Mouse (Mus musculus) left cerebral cortex, adult 9 months (tissue): ENCODE results near the gene 2410015M20Rik.
"Not testable (repeated sequence)": the region's sequence is repeated elsewhere in the genome, so short reads cannot be mapped to it uniquely, and the experiment has no call there.

Experiments
- DNase-seq, 2 experiments: peaks; one replicate each; pipeline ENCODE4 v3.0.0; 2022; ENCODE audit warnings: low spot score in 2 of 2

The 2410015M20Rik gene

DNA sequence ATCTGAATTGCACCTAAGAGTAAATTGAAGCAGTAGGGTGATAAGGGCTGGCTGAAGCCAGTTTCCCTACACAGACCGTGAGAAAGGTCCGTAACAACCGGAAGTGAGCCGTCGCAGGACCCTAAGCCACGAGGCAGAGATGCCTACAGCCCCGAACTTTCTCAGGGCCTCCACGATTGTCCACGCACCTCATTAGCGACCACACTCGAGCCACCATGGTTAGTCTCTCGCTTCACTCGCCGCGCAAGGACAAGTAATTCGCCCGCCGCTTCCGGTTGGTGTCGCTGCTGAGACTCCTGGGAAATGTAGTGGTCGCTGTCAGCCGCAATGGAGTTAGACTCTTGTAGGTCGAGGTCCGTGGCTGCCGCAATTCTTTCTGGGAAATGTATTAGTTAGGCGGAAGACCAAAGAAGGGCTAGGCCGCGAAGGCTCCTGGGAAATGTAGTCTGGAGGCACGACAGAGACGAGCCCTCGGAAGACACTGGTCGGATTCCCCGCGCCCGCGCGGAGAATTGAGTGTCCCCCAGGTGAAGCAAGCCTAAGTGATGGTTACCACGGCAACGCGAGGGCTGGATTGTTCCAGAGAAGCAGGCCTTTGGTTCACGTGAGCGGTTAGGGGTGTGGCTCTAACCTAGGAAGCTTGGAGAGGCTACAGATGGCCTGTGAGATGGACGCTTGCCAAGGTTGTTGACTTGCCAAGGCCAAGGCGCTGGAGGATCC is at the start of gene 2410015M20Rik:
TSS of gene 2410015M20Rik (minus strand) at position 320 of the 720 bp plus-strand sequence.
- peak; percentile 97 to 99 for DNase-seq

- no peak for DNase-seq
Observed at GRCm38 (mm10) chr17:56656171-56656570, 46.6 kb upstream of the 2410015M20Rik start.

- DNase-seq: no peak
Observed at GRCm38 (mm10) chr17:56655311-56655710, 45.7 kb upstream of the 2410015M20Rik start.

GRCm38 (mm10) chr17:56654771-56655170 is 45.2 kb upstream of the 2410015M20Rik start:
- no peak for DNase-seq

- DNase-seq: no peak
Observed at GRCm38 (mm10) chr17:56651801-56652200, 42.2 kb upstream of the 2410015M20Rik start.

GRCm38 (mm10) chr17:56647546-56647945 is 38.0 kb upstream of the 2410015M20Rik start:
- DNase-seq: no peak

- DNase-seq: no peak
Observed at GRCm38 (mm10) chr17:56643237-56643636, 33.7 kb upstream of the 2410015M20Rik start.

DNA sequence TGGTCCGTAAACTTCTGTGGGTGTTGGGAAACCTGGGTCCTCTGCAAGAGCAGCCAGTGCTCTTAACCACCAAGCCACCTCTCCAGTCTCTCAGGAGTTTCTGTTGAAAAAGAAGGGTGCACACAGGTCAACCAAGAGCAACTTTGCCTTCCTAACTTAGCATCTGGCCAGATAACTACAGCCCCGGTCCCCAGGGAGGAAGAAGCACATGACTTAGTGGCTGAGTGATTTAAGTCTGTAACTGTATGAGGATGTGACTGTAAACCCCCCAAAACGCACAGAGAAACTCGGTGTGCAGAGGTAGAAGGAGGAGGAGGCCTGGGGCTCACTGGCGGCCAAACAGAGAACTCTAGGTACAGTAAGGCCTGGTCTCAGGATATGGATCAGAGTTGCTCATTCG is 24.5 kb upstream of the 2410015M20Rik start:
- DNase-seq: no peak

- DNase-seq: no peak
Observed at GRCm38 (mm10) chr17:56631807-56632206, 22.2 kb upstream of the 2410015M20Rik start.

DNA sequence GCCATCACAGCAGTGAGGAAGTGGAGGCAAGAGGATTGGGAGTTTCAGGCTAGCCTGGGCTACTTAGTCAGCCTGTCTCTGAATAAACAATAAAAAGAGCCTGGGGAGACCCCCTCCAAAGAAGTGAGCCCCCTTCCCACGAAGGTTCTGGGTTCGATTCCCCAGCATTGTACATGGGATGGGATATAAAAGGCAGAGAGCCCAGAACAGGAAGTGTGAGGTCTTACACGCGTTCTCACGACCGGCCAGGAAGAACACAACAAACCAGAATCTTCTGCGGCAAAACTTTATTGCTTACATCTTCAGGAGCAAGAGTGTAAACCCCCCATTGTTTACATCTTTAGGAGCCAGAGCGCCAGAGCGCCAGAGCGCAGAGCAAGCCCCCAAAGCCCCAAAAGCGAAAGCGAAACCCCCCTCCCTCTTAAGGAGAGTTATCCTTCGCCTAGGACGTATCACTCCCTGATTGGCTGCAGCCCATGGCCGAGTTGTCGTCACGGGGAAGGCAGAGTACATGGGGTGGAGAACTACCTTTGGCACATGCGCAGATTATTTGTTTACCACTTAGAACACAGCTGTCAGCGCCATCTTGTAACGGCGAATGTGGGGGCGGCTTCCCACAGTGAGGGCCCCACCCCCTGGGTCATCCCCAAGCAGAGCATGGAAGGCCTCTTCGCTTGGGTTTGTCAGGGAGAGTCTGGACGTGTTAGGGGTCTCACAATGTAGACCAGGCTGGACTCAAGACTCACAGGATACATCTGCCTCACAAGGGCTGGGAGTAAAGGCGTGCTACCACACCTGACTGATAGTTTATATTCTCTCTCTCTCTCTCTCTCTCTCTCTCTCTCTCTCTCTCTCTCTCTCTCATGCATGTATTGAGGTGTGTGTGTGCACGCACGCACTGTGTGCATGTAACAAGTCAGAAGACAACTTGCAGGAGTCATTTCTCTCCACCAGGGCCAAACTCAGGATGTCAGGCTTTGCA is 20.5 kb upstream of the 2410015M20Rik start:
- not testable (repeated sequence) for DNase-seq

DNA sequence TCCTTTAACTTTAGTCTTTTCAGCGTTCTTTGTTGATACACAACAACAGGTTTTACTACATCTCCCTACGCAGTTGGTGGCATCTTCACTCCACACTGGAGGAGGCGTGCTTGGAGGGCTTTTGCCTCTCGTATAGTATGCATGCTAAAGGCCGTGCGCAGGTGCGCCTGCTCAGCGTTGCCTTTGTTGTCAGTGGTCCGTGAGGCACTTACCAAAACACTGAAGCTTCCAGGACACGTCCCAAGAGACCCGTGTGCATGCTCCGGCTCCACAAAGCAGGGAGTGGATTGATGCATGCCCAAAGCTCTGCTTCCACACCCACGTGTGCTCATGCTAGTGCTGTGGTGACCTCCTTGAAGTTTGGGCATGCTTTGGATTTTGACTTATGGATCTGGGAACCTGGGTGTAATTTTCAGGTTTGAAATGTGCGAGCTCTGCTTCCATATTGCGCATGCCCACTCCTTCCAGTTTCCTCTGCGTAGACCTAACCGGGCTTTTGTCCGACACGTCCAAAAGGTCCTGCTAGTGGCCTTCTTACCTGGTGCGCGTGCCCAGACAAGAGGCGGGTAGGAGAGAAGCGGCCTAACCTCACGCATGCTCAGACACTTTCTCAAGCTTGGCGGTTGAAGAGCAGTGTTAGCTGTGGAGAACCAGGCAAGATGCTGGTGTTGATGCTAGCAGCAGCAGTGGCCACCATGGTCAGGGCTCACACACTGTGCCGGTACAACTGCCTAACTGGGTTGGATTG is 18.1 kb upstream of the 2410015M20Rik start, which contains the start of gene Catsperd:
TSS of gene Catsperd (plus strand) at position 614 of the 748 bp plus-strand sequence.
- no peak for DNase-seq

- DNase-seq: peak; percentile 91 to 97
Observed at GRCm38 (mm10) chr17:56626754-56627470, 17.3 kb upstream of the 2410015M20Rik start, which contains the start of gene Lonp1. TSS of gene Lonp1 (minus strand) at chr17:56626887.

DNA sequence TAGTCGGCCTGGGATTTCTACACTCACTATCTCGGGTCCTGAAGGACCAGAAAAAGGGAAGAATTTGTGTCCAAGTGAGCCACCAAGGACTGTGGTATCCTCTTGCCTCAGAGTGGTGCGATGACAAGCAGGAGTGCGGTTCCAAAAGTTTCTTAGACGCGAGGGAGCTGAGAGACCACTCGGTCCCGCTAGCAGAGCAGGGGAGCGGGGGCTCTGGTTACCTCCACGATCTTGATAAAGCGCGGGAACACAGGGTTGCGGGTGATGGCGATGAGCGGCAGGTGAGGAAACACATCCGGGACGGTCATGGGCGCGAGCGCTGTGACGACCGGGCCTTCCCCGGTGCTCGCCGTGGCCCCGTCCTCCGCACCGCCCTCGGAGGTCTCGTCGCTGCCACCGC is 16.7 kb upstream of the 2410015M20Rik start:
- no peak for DNase-seq

DNA sequence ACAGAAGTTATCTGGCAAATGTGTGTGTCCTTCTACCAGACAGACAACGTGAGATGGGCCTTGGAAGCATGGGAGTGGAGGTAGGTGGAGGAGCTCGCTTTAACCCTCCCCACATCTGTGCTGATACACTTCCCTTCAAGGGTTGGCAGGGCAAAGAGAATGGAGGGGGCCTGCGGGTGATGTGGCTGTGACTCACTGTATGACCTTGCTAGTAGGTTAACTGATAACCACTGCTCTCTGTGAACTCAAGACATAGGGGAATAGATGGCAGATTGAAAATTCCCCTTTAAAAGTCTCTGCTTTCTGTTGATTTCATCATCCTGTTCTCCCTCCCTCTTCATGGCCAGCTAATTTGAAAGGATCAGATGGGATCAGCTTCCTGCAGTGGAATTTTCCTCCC is 15.9 kb upstream of the 2410015M20Rik start:
- DNase-seq: no peak

DNA sequence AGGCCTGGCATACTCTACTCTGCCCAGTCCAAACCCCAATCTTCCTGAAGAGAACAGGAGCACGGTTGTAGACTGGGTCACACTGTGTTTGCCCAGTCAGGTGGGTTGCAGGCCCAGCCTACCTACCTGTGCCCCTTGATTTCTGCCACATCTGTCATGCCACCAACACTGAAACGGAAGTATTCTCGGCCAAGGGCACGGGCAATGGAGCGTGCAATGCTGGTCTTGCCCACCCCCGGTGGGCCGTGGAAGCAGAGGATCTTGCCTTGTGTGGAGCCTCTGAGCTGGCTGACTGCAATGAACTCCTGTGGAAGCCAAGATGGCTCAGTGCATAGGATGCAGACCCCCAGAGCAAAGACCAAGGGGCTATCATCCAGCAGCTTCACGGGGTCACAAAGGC is 8.1 kb upstream of the 2410015M20Rik start:
- no peak for DNase-seq

- DNase-seq: no peak
Observed at GRCm38 (mm10) chr17:56616725-56617124, 7.2 kb upstream of the 2410015M20Rik start.

- DNase-seq: no peak
Observed at GRCm38 (mm10) chr17:56615792-56616191, 6.2 kb upstream of the 2410015M20Rik start.

- no peak for DNase-seq
Observed at GRCm38 (mm10) chr17:56615136-56615784, 5.7 kb upstream of the 2410015M20Rik start.

DNA sequence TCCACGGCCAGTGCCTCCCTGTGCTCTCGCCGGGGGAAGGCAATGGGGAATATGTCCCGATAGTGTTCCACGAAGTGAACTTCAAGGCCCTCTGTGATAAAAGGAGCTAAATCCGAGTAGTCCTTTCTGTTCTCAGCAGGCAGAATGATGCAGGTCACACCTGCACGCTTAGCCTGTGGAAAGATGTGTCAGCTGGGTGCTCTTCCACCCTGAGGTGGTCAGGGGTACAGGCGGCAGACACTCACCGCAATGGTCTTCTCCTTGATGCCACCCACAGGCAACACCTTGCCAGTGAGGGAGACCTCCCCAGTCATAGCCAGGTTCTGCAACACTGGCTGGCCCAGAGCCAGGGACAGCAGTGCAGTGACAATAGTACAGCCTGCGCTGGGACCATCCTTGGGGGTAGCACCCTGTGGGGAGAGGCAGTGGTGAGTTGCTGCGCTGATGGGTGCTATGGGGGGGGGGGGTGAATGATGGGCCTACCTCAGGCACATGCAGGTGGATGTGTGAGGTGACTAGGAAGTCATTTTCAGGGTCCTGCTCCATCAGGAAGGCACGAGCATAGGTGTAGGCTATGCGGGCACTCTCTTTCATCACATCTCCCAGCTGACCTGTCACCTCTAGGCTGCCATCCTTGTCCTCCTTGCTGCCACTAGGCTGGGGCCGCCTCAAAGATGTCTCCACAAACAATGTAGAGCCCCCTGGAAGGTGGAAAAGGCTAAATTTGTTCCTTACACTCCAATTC is 5.0 kb upstream of the 2410015M20Rik start:
- no peak for DNase-seq

DNA sequence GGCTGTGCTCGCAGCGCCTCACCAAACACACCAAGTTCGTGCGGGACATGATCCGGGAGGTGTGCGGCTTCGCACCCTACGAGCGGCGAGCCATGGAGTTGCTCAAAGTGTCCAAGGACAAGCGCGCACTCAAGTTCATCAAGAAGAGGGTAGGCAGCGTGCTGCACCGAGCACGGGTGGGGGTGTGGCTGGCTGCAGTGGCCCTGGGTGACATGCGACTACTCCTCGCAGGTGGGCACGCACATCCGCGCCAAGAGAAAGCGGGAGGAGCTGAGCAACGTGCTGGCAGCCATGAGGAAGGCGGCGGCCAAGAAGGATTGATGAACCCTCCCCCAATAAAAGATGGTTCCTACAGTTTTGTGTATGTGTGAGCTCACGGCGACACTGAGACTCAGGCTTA is 4.3 kb upstream of the 2410015M20Rik start:
- not testable (repeated sequence) for DNase-seq
